Mouse (Mus musculus) retina, postnatal 1 day (tissue): ENCODE data around the gene Tmem106c.
A peak's percentile ranks its signal among the peaks of the same experiment; 100 is the strongest.

ENCODE experiments used
- DNase-seq: peaks from one replicate; pipeline ENCODE4 v3.0.0-alpha.2; 2012

The Tmem106c gene

GRCm38 (mm10) chr15:97954671-97955070, 9.3 kb upstream of the Tmem106c start:
- DNase-seq = no peak

DNA sequence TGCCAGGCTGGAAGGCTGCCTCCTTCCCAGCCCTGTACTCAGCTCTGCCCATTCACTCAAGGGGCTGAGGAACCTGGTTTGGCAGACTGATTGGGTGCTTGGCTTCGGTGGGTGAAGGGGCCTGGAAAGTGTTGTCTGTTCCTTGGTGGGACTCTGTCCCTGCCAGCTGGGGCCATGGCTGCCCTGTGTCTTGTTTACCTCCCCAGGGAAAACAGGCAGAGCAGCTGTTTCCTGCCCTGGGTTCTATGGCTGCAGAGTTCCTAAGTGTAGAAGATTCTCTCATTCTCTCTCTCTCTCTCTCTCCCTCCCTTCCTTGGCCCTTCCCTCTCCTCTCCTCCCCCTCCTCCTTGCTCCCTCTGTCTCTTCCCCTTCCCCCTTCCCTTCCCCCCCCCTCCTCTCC, 8.7 kb upstream of the Tmem106c start:
- no peak for DNase-seq

GRCm38 (mm10) chr15:97955742-97956141, 8.3 kb upstream of the Tmem106c start:
- DNase-seq = peak; percentile 56

DNA sequence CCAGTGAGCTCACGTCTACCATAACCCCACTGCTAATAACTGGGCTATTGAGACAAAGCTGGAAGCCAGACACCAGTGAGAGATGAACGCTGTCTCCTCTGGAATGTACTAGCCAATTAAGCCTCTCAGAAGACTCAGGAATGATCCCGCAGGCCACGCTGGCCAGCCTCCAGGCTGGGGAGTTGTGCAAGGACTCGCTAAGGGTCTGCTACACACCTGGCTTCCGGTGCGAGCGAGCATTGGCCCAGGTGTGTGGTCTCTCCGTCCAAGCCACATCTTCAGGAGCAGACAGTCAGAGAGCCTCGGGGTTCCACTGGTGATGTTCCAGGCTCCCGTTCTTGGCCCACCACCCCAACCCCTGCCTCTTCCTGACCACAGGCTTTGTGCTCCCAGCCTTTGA, 7.6 kb upstream of the Tmem106c start:
- DNase-seq = peak; percentile 40

- DNase-seq = no peak
These were observed 541 bp upstream of the Tmem106c start for GRCm38 (mm10) chr15:97963329-97963988.

DNA sequence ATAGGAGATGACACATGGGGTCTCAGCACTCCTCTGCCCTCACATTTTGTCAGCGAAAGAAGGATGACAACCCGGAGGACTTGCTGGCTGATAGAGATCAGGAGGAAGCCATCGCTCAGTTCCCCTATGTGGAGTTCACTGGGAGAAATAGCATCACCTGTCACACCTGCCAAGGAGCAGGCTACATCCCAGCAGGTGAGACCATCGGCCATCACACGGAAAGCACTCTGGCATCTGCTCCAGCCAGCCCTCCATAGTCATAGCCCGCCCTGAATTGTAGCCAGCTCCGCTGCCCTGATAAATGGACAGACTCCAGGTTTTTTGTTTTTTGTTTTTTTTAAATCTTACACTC, 812 bp downstream of the Tmem106c start:
- no peak for DNase-seq

- DNase-seq = peak; percentile 66
These were observed 1.5 kb downstream of the Tmem106c start for GRCm38 (mm10) chr15:97965311-97966045.

DNA sequence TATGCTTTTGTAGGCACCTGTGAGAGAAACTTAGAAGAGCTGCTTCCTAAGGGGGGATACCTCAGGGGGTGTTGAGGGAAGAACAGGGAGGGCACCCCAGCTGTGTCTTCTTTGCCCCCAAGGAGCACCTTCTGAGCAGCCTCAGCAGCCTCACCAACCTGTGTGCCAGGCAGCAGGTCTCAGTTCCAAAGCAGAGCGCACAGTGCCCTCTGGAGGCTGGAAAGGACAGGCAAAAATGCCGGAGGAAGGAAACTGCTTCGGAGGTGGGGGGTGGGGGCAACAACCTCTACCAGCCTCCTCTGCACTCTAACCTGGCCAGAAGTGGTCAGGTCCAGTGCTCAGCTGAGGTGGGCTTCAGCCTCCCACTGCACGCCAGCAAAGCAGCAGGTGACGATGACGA, 6.3 kb downstream of the Tmem106c start:
- DNase-seq = peak; percentile 68

- no peak for DNase-seq
These were observed 8.6 kb downstream of the Tmem106c start for GRCm38 (mm10) chr15:97972580-97972979.

DNA sequence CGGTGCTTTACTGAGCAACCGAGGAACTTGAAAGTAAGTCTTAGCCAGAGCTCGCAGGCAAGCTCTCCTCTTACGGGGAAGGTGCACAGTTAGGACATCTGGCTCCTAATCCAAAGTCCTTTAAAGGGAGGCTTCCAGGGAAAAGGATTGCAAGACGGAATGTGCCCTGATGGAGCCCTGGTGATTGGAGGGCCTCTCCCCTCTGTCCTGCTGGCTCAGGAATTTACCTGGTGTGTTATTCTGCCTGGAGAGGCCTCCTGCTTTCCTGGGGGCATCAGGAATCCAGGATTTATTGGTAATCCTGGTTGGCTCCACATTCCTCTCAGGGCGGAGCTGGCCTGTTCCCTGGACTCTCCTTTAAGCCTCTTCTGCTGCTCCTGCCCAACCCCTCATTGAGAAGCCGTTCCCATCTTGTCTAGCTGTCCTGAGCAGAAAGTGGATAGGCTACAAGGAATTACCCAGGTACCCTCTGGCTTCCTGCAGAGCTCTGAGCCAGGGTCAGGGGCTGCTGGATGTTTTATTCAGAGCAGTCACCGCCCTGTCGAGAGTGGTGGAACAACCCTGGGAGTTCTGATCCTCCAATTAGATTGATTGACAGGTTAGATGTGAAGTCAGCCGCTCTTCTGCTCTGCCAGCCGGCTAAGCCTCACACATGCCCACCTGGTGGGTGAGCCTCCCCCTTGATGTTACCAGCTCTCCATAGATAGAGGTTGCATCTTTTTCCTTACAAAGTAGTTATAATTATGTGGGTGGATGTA, 9.4 kb downstream of the Tmem106c start:
- peak; percentile 45 for DNase-seq

- no peak for DNase-seq
These were observed 17.6 kb downstream of the Tmem106c start for GRCm38 (mm10) chr15:97981560-97981959.

GRCm38 (mm10) chr15:97989544-97989943, 25.5 kb downstream of the Tmem106c start:
- DNase-seq = peak; percentile 50

DNA sequence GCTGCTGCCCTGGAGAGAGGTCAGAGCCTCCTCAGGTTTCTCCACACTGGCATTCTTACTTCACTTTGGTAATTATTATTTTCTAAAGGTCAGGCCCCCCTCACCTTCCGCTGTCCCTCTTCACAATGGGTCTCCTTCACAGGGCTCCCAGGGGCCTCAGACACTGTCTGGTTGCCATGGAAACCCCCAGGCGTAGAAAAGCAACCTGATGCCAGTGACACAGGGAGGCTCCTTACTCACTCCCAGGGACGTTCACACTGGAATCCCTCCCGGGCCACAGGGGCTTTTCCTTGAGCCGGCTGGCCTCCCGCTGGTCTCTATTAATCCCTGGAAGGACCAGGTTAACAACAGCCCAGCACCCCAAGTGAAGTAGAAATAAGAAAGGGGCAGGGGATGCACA, 26.1 kb downstream of the Tmem106c start:
- DNase-seq = peak; percentile 91

- DNase-seq = no peak
These were observed 26.7 kb downstream of the Tmem106c start for GRCm38 (mm10) chr15:97990721-97991120.

DNA sequence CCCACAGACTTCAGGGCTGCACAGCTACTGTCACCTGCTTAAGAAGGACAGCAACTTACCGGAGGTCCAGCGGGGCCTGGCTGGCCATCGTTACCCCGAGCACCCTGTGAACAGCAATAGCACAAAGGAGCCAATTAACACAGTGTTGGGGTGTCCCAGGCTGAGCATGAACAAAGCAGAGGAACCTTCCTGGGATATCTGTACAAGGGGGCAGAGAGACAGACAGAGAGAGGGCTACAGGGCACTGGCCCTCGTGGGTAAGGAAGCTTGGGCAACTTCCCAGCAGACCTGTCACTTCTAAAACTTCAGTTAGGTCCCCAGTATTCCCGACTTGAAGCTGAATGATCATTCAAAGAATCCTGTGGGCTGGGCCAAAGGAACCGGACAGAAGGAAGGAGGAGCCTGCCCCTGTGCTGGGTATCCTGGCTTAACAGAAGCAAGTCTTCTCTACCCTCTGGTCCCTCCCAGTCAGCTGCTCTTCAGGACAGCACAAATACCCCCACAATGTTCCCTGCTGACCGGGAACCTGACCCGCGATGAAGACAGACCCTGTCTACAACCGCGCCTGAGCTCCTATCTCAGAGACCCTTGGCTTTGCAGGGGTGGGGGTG, 27.4 kb downstream of the Tmem106c start:
- peak; percentile 32 for DNase-seq

- DNase-seq = no peak
These were observed 28.2 kb downstream of the Tmem106c start for GRCm38 (mm10) chr15:97992027-97992711.

GRCm38 (mm10) chr15:97992712-97993286, 28.8 kb downstream of the Tmem106c start:
- peak; percentile 100 for DNase-seq

GRCm38 (mm10) chr15:97996716-97997256, 32.8 kb downstream of the Tmem106c start:
- no peak for DNase-seq

DNA sequence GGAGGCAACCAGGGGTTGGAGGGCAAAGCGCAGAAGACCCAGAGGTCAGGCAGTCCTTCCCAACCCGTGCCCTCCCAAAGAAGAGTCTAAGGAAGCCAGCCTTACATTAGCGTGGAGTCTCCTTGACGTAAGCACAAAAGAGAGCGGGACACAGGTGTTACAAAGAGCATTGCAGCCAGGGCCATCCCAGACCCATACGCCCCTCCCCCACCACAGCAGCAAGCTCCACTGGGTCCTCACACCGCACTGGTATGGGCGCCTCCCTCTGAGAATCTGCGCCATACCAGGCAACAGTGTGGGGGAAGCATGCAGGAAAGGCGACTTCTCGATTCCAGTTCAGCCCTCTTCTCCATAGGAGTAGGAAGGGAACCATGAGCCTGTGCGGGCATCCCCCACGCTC, 35.5 kb downstream of the Tmem106c start:
- peak; percentile 23 for DNase-seq

DNA sequence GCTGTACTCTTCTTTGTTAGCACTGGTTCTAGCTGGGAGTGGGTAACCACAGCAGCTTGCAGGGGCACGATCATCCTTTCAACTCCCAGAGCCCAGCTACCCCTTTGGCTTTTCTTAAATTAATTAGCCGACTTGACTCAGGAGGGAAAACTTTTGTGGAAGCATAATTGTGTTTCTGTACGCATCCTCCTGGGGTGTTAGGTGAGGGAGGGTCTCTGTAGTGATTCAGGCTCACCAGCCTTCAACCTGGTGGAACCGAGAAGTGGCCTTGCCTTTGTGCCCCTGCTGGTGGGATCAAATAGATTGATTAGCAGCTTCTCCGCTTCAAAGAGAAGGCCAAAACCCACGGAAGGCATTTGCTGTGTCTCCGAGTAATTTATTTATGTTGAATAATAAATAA, 36.0 kb downstream of the Tmem106c start:
- DNase-seq = no peak

DNA sequence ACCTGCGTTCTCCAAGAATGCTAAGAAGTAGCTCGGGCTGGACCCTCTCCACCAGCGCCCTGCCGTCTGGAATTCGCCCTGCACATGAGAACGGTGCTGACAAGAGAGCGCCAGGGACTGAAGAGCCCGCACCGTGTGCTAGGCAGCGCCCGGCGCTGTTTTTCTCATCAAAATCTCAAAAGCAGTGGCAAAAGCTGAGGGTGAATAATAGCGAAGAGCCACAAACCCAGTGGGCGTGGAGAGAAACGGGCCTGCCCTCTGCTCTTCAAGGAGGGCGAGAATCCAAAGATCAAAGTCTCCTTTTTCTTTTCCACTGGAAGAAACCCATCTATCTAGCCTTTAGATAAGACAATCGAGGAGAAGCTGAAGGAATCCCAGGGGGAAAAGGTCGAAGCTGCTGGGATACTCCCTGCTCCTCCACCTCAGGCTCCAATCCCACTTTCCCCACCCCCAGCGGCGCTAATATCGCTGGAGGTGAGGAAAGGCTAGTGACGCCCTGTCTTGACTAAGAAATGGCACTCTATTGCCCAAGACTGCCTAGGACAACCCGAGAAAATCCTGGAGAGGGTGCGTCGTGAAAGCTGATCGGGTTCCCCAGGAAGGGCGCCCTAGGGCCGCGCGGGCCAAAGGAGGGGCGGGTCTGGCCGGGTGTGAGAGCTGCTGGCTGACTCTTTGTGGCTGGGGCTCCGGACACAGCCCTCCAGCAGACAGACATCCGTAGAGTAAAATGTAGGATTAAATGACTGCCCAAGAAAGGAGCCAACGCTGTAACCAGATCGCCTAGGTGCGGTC, 37.5 kb downstream of the Tmem106c start:
- DNase-seq = peak; percentile 59
